Mouse (Mus musculus) left cerebral cortex, postnatal 14 days (tissue): Measurements from ENCODE around the gene Prdx1. TPM values are rescaled to one million over a fixed set of nuclear protein-coding genes. Genes with fewer than 3 reads are reported as not detected.
A peak's percentile ranks its signal among the peaks of the same experiment; 100 is the strongest.
"Not testable (repeated sequence)": the region's sequence is repeated elsewhere in the genome, so short reads cannot be mapped to it uniquely, and the experiment has no call there.

ENCODE experiments used
- DNase-seq, 2 experiments: peaks; one replicate each; pipeline ENCODE4 v3.0.0; 2021 to 2022; ENCODE audit warnings: low spot score in 2 of 2, mixed read lengths in 1 of 2
- intact Hi-C: fragments of 180-260 bp; cut with DNase I; formaldehyde crosslinking; loops from one replicate; pipeline ENCODE4 v1.15.1; 2025
- total RNA-seq, 2 experiments: library from RNA; stranded (reverse); gene quantifications; 2 replicates each; pipeline ENCODE4 v1.2.3; 2021

Prdx1 gene
- total RNA-seq, 2 experiments from 2014 or later: 163 to 170 TPM

GRCm38 (mm10) chr4:116672785-116673184 is 12.6 kb upstream of the Prdx1 start:
- no peak for DNase-seq
- intact Hi-C loops: no loop called here

DNA sequence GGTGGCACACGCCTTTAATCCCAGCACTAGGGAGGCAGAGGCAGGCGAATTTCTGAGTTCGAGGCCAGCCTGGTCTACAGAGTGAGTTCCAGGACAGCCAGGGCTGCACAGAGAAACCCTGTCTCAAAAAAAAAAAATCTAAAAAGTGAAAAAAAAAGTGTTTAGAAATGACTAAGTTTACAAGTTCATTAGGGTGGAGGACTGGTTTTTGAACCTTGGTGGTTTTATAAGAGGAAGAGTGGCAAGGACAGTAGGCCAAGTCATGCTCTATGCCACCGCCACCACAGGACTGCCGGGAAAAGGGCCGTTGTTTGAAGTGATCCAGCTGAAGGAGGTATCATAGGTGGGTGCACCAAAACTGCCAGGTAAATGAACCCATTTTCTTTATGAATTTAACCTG is 10.6 kb upstream of the Prdx1 start:
- intact Hi-C loops, DNase-seq: not testable (repeated sequence)

DNA sequence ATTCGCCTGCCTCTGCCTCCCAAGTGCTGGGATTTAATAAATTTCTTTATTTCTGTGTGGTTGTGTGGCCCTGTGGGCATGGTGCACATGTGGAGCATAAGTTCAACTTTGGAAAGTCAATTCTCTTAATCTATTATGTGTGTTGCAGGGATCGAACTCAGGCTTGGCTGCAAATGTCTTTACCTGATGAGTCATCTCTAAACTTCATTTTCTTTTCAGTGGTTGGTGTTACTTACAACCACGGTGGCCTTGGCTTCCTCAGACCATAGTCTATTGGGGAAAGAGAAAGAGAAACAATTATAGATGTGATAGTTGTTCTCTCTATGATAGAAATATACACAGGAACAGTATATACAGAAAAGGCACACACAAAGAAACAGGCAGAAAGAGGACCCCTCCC is 9.3 kb upstream of the Prdx1 start:
- intact Hi-C loops: no loop called here
- DNase-seq: no peak

GRCm38 (mm10) chr4:116677808-116678207 is 7.5 kb upstream of the Prdx1 start:
- no peak for DNase-seq
- intact Hi-C loops: no loop called here

GRCm38 (mm10) chr4:116679141-116679540 is 6.2 kb upstream of the Prdx1 start:
- DNase-seq: no peak
- intact Hi-C loops: no loop called here

- DNase-seq, intact Hi-C loops: not testable (repeated sequence)
Observed at GRCm38 (mm10) chr4:116680521-116680920, 4.8 kb upstream of the Prdx1 start.

DNA sequence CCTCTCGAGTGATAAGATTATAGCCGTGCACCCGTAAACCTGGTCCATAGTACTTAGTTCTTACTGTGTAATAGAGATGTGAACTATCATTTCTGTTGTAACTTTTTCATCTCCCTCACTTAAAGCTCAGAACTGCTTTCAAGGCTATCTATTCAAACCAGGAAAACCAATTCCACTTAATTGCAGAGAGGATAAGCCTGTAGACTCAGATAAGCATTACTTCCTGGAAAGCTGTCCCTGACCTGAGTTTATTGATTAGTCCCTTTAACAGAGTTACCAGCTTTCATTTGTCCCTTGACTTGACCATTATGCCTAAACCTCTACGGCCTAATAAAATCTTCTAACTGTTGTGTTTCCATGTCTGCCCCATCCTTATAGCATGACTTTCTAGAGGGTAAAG is 1.4 kb upstream of the Prdx1 start:
- intact Hi-C loops: no loop called here
- DNase-seq: no peak

- no peak for DNase-seq
- intact Hi-C loops: loop anchor here (5.0 kb wide), 1 partner anchor 37 kb away; no protein-coding TSS in a partner anchor
Observed at GRCm38 (mm10) chr4:116684665-116685064, 679 bp upstream of the Prdx1 start.

DNA sequence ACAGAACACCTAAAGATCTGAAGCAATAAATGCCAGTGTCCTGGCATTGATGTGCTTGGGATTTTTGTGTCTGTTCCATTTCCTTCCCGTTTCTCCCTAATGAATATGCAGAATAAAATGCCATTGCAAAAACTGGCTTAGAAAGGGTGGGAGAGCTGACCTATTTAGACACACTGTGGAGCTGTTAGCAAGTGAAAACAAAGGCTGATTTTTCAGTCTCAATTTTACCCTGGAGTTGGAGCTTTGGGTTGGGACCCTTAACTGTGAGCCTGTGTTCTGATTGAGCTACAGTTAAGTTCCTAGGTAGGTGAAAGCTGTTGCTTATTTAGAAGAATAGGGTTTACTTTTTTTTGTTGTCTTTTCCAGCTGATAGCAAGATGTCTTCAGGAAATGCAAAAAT is 1.7 kb downstream of the Prdx1 start:
- no peak for DNase-seq
- intact Hi-C loops: loop anchor here (5.0 kb wide), 1 partner anchor 40 kb away; no protein-coding TSS in a partner anchor

GRCm38 (mm10) chr4:116689309-116689876 is 4.0 kb downstream of the Prdx1 start:
- DNase-seq: no peak
- intact Hi-C loops: loop anchor here (5.0 kb wide), 1 partner anchor 42 kb away; no protein-coding TSS in a partner anchor

DNA sequence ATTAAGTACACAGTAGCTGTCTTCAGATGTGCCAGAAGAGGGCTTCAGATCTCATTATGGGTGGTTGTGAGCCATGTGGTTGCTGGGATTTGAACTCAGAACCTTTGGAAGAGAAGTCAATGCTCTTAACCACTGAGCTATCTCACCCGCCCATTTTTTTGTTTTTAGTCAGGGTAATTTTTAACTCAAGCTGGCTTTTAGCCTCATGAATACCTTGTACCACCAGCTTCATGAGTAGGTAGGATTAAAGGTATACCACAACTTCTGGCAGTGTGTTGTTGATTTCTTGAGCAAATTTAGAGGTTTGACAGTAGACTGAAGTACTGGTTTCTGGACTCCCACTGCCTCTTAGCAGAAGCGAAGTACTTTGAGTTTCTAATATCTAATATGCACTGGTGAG is 6.8 kb downstream of the Prdx1 start:
- intact Hi-C loops: no loop called here
- no peak for DNase-seq

DNA sequence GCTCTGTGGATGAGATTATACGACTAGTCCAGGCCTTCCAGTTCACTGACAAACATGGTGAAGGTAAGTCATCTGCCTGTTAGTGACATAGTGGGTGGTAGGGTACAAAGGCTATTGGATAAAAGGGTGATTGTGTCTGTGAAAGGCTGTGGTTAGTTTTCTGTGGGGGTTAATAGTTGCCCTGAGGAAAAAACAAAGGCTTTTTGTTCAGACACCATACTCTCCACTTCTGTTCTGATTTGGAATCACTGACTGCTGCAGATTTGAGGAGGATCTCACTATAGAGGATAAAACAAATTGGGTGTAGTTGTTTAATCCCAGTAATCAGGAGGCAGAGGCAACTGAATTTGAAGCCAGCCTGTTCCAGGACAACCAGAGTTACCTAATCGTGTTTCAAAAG is 8.4 kb downstream of the Prdx1 start:
- intact Hi-C loops: no loop called here
- DNase-seq: no peak

DNA sequence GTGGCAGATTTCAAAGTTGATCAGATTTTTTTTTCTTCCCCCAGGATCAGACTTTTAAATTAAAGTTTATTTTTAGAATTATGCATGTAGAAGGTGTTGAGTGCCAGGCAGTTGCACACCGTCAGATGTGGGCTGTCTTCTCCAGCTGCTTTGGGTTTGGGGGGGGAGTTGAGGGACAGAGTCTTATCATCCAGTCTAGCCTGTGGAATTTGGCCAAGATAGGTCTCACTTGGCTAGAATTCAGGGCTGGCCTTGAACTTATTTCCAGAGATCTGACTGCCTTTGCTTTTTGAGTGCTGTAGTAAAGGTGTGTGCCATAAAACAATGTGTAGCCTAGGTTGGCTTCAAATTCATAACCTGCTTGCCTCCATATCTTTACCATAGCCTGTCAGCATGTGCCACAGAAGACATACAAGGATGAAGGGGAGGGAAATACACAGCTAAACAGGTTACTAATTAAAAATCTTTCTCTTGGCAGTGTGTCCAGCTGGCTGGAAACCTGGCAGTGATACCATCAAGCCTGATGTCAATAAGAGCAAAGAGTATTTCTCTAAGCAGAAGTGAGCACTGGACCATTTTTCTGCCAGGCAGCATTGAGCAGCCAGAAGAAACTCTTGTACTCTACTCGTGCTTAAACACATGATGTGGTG is 13.5 kb downstream of the Prdx1 start:
- DNase-seq: no peak
- intact Hi-C loops: no loop called here

DNA sequence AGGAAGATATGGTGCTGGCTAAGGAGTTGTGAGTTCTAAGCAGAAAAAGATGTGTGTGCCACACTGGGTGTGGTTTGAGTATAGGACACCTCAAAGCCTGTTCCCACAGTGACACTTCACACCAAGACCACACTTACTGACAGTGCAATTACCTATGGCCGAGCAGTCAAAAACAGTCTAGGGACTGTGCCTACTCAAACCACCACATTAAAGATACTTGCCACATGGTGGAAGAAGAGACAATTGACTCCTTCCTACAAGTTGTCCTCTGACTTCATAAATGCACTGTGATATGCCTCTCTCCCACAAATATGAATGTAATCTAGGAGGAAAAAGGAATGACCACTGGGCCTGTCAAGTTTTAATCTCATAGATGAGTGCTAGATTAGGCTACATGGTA is 15.6 kb downstream of the Prdx1 start:
- intact Hi-C loops: no loop called here
- DNase-seq: no peak

GRCm38 (mm10) chr4:116703804-116704203 is 18.5 kb downstream of the Prdx1 start:
- DNase-seq: peak; percentile 66 to 68
- intact Hi-C loops: no loop called here

DNA sequence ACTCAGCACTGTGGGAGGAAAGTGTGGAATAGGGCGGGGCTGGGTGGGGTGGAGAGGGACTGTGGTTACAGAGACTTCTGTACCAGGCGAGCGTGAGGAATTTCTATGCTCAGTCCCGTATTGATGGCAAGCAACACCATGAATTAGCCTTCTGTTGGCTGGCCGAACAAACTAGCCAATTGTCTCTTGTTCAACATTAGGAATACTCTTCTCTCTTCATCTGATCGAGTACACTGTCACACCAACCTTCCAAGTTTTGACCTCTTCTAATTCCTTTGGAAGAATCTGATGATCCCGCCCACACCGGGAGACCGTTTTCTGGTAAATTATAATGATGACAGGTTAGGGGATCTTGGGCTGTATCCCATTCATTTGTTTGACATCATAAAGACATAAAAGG is 22.3 kb downstream of the Prdx1 start:
- intact Hi-C loops: no loop called here

DNA sequence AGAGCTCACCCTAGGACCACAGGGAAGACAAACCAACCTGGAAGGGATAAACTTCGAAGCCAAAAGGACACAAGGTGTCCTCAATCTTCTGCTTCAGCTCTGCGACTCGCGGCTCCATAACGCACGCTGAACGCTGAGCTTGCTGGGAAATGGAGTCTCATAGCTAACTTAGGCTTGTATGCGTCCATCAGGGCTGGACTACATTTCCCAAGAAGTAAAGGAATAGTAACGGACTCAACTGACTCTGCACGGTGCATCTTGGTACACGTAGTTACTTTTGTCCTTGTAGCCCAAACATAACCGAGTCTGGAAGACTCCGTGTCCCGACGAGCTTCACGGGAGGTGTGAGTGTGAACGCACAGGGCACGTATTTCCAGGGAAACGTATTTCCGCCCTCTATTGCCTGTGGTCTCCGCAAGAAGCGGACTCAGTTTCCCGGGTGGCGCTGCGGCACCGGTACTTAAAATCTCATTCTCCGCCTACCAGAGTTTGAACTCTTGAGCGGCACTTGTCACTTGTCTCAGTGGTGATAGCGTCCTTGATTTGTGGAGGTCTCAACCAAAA is 22.9 kb downstream of the Prdx1 start, which contains the start of the genes Mmachc and Ccdc163:
Mmachc (minus strand) TSS at position 206 of the 564 bp plus-strand sequence.
Ccdc163 (plus strand) TSS at position 309 of the 564 bp plus-strand sequence.
- DNase-seq: peak; percentile 94 to 99
- intact Hi-C loops: no loop called here

More for the DNA sequence above, 22.3 kb downstream of the Prdx1 start:
- peak; percentile 12 to 35 for DNase-seq

DNA sequence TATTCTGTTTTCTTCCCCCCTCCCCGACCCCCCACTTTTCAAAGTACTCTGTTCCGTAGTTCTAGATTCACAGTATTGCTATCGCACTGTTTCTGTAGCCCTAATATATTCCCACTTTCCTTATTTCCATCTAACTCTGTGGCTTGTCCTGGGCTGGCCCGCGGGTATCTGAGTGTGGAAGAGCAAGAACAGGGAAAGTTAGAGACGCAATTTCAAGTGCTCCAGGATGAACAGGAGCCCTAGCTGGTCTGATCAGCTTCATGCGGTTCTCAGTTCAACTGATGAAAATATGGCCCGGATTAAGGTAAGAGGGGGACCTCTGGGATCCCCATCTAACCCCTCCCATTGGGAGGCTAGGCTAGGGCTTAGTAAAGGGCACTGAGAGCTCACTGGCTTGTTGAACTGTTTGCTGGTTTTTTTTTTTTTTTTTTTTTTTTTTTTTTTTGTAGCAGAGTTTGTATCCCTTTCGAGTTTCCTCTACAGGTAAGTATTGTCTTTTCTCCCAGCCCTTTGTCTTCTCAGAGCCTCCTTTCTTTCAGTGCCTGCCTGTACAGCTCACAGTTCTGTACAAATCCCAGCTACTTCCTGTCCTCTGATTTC is 23.5 kb downstream of the Prdx1 start:
- no peak for DNase-seq
- intact Hi-C loops: no loop called here

- DNase-seq: no peak
- intact Hi-C loops: no loop called here
Observed at GRCm38 (mm10) chr4:116710154-116710553, 24.8 kb downstream of the Prdx1 start.

- intact Hi-C loops: no loop called here
- DNase-seq: no peak
Observed at GRCm38 (mm10) chr4:116712536-116712935, 27.2 kb downstream of the Prdx1 start.
